Mouse (Mus musculus) left cerebral cortex, postnatal 25 days (tissue): ENCODE measurements around the gene Psat1. TPM values are rescaled to one million over a fixed set of nuclear protein-coding genes. Genes with fewer than 3 reads are reported as not detected.
A peak's percentile ranks its signal among the peaks of the same experiment; 100 is the strongest.

Experiments used
- DNase-seq, 2 experiments: peaks; one replicate each; pipeline ENCODE4 v3.0.0; 2022; ENCODE audit warnings: low spot score in 2 of 2, mixed read lengths in 1 of 2
- intact Hi-C: fragments of 180-260 bp; cut with DNase I; formaldehyde crosslinking; loops from one replicate; pipeline ENCODE4 v1.15.1; 2025
- total RNA-seq, 2 experiments: library from RNA; stranded (reverse); gene quantifications; 2 replicates each; pipeline ENCODE4 v1.2.3; 2021

Gene Psat1
- total RNA-seq, result 100 to 1,000 TPM; 110 to 116 TPM

- intact Hi-C loops, result no loop called here
- no peak for DNase-seq
These were observed at the start of gene Psat1 for GRCm38 (mm10) chr19:15947237-15947636. TSS of gene Psat1 (minus strand) at chr19:15947337.

GRCm38 (mm10) chr19:15990102-15990501 lies 43.0 kb upstream of the Psat1 start:
- DNase-seq, result no peak
- intact Hi-C loops, result no loop called here

GRCm38 (mm10) chr19:15985172-15985713 lies 38.1 kb upstream of the Psat1 start:
- intact Hi-C loops, result no loop called here
- no peak for DNase-seq

GRCm38 (mm10) chr19:15984449-15985171 lies 37.5 kb upstream of the Psat1 start, which contains the start of gene Cep78:
TSS of gene Cep78 (minus strand) at chr19:15984989.
- intact Hi-C loops, result no loop called here
- DNase-seq, result peak; percentile 93 to 94

- DNase-seq, result no peak
- intact Hi-C loops, result no loop called here
These were observed 36.7 kb upstream of the Psat1 start for GRCm38 (mm10) chr19:15983739-15984344.

GRCm38 (mm10) chr19:15982926-15983738 lies 36.0 kb upstream of the Psat1 start:
- no peak for DNase-seq
- intact Hi-C loops, result no loop called here

GRCm38 (mm10) chr19:15981861-15982260 lies 34.7 kb upstream of the Psat1 start:
- intact Hi-C loops, result no loop called here
- DNase-seq, result peak; percentile 57 to 62

GRCm38 (mm10) chr19:15973365-15973764 lies 26.2 kb upstream of the Psat1 start:
- no peak for DNase-seq
- intact Hi-C loops, result no loop called here

- peak; percentile 38 to 67 for DNase-seq
- intact Hi-C loops, result loop anchor here (5.0 kb wide), 2 partner anchors 98 to 1983 kb away; no protein-coding TSS in a partner anchor
These were observed 17.9 kb upstream of the Psat1 start for GRCm38 (mm10) chr19:15965082-15965481.

- DNase-seq, result no peak
- intact Hi-C loops, result loop anchor here (5.0 kb wide), 1 partner anchor 42 kb away; no protein-coding TSS in a partner anchor
These were observed 17.4 kb upstream of the Psat1 start for GRCm38 (mm10) chr19:15964533-15964932.

GRCm38 (mm10) chr19:15963011-15963695 lies 16.0 kb upstream of the Psat1 start:
- DNase-seq, result no peak
- intact Hi-C loops, result loop anchor here (5.0 kb wide), 1 partner anchor 41 kb away; no protein-coding TSS in a partner anchor

GRCm38 (mm10) chr19:15962313-15962712 lies 15.2 kb upstream of the Psat1 start:
- intact Hi-C loops, result loop anchor here (5.0 kb wide), 1 partner anchor 40 kb away; no protein-coding TSS in a partner anchor
- DNase-seq, result no peak

- intact Hi-C loops, result no loop called here
- DNase-seq, result no peak
These were observed 3.1 kb upstream of the Psat1 start for GRCm38 (mm10) chr19:15950225-15950624.

GRCm38 (mm10) chr19:15948867-15949266 lies 1.7 kb upstream of the Psat1 start:
- intact Hi-C loops, result no loop called here
- no peak for DNase-seq

- no peak for DNase-seq
- intact Hi-C loops, result no loop called here
These were observed 1.3 kb upstream of the Psat1 start for GRCm38 (mm10) chr19:15948426-15948825.

- intact Hi-C loops, result no loop called here
- peak in 1 of 2 experiments; percentile 58 for DNase-seq
These were observed 474 bp downstream of the Psat1 start for GRCm38 (mm10) chr19:15946663-15947062.

GRCm38 (mm10) chr19:15943117-15943423 lies 4.1 kb downstream of the Psat1 start:
- intact Hi-C loops, result no loop called here
- DNase-seq, result no peak

GRCm38 (mm10) chr19:15942421-15943116 lies 4.6 kb downstream of the Psat1 start:
- intact Hi-C loops, result no loop called here
- DNase-seq, result no peak

- no peak for DNase-seq
- intact Hi-C loops, result no loop called here
These were observed 5.7 kb downstream of the Psat1 start for GRCm38 (mm10) chr19:15941399-15941798.
